Mouse (Mus musculus) liver, postnatal 0 days (tissue): ENCODE results near the gene Ano10. TPM values are rescaled to one million over a fixed set of nuclear protein-coding genes. Genes with fewer than 3 reads are reported as not detected.

Source experiments
- ATAC-seq: fragments of 200-750 bp; cut with Nextera tagmentation; 2 replicates; pipeline ENCODE4 v1.8.0; 2017; ENCODE audit warnings: mild to moderate bottlenecking, moderate library complexity
- DNase-seq: peaks from one replicate; pipeline ENCODE4 v3.0.0-alpha.2; 2016
- H3K27ac ChIP-seq: fragments of 300-500 bp; sonication (generic); 2 replicates; pipeline ENCODE4 v1.5.1; 2014; ENCODE audit warnings: antibody characterized with exemption, moderate library complexity, mild to moderate bottlenecking, low read depth
- H3K27me3 ChIP-seq: fragments of 300-500 bp; sonication (generic); 2 replicates; pipeline ENCODE4 v1.6.1; 2014; ENCODE audit warnings: low read length, control low read depth, mixed read lengths; ENCODE audit not compliant: insufficient read depth
- H3K36me3 ChIP-seq: fragments of 300-500 bp; sonication (generic); replicated peaks from 2 replicates; pipeline ENCODE4 v1.6.1; 2014; ENCODE audit warnings: mild to moderate bottlenecking, control low read depth, low read length, moderate library complexity, mixed read lengths; ENCODE audit not compliant: insufficient read depth
- H3K4me1 ChIP-seq: fragments of 300-500 bp; sonication (generic); 2 replicates; pipeline ENCODE4 v1.6.1; 2014; ENCODE audit warnings: antibody characterized with exemption, mild to moderate bottlenecking, control low read depth; ENCODE audit not compliant: insufficient read depth
- H3K4me2 ChIP-seq: fragments of 300-500 bp; sonication (generic); 2 replicates; pipeline ENCODE4 v1.6.1; 2014; ENCODE audit warnings: low read depth, mild to moderate bottlenecking, low read length, moderate library complexity, mixed read lengths
- H3K4me3 ChIP-seq: fragments of 300-500 bp; sonication (generic); 2 replicates; pipeline ENCODE4 v1.5.1; 2014; ENCODE audit warnings: low read depth, low read length
- H3K9ac ChIP-seq: fragments of 300-500 bp; sonication (generic); replicated peaks from 2 replicates; pipeline ENCODE4 v1.6.1; 2014; ENCODE audit warnings: mild to moderate bottlenecking, moderate library complexity
- H3K9me3 ChIP-seq: fragments of 300-500 bp; sonication (generic); 2 replicates; pipeline ENCODE4 v1.6.1; 2016; ENCODE audit warnings: mild to moderate bottlenecking, control low read depth, low read length, mixed read lengths
- CTCF ChIP-seq: sonication (generic); IDR thresholded peaks from 2 replicates; pipeline ENCODE4 v1.5.1; 2016; ENCODE audit warnings: antibody characterized with exemption, low read depth
- EP300 ChIP-seq: IDR thresholded peaks from 2 replicates; pipeline ENCODE4 v1.6.1; 2016; ENCODE audit warnings: antibody characterized with exemption, low read depth, mild to moderate bottlenecking
- WGBS: fragments of 180-500 bp; shearing (Covaris S2); extraction: QIAGEN DNeasy Blood & Tissue Kit; methylation state at CpG from one replicate; pipeline ENCODE4 v1.1.7; 2014; ENCODE audit not compliant: insufficient replicate concordance; 5-methylcytosine and 5-hydroxymethylcytosine counted together
- polyA plus RNA-seq: library from polyadenylated mRNA; unstranded; fragments of >200 nt; fragmentation: Nextera tagmentation; extraction: Ambion mirVana; gene quantifications from 2 replicates; pipeline ENCODE4 v1.2.1, GENCODE M21; 2015

Gene Ano10
- polyA plus RNA-seq, 1 experiment from 2014 or later, result 13.7 TPM

DNA sequence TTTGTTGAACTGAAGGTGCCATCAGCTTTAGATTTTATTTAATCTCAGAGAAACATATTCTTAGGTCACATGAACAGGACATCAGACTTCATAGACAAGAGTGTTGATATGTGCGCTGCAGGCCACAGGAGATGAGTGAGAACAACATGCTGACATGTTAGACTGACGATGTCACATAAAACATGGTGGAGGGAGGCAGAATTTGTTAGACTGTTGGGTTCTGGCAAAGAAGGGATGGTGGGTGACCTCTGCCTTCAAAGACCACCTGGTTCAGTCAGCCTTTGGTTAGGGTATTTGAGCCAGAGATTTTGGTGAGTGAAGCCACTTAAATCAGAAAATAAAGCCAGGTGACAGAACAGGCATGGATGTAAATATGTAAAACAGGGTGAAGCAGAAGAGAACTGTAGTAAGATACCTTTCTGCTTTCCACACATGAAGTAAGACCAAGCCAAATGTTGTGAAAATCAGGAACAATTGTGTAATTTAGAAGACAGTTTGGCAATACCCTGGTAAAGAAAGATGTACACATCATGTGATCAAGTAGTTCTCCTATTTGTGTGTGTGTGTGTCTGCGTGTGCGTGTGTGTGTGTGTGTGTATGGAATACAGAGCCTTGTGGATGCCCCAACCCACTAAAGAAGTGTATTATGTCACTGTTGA, 155.7 kb downstream of the Ano10 start:
- WGBS, result 74% methylated on average over 4 of the region's 4 CpGs
- peak; percentile 65 for ATAC-seq

GRCm38 (mm10) chr9:122137960-122138359, 156.3 kb downstream of the Ano10 start:
- H3K9ac ChIP-seq, result no peak overlapping the region
- H3K4me2 ChIP-seq, result no peak overlapping the region
- no peaks in the 10 kb centered on the region for H3K27me3 ChIP-seq
- no peak for ATAC-seq
- DNase-seq, result no peak
- 58% methylated on average over 1 of the region's 1 CpGs for WGBS
- H3K27ac ChIP-seq, result peak overlapping the region; percentile 7
- H3K36me3 ChIP-seq, result peaks cover 8% of the 10 kb centered on the region
- H3K9me3 ChIP-seq, result no peaks in the 10 kb centered on the region
- no peak for TF ChIP-seq CTCF
- no peak for TF ChIP-seq EP300
- no peak overlapping the region for H3K4me3 ChIP-seq
- peaks cover 38% of the 10 kb centered on the region for H3K4me1 ChIP-seq

More for the DNA sequence above, 155.7 kb downstream of the Ano10 start:
- Histone ChIP-seq H3K27ac (peak overlapping the region; percentile 7), H3K9me3 (no peaks in the 10 kb centered on the region), H3K27me3 (no peaks in the 10 kb centered on the region), H3K4me2 (no peak overlapping the region), H3K4me1 (peaks cover 41% of the 10 kb centered on the region), H3K36me3 (peaks cover 8% of the 10 kb centered on the region), H3K9ac (no peak overlapping the region), H3K4me3 (no peak overlapping the region)
- DNase-seq, result no peak
- TF ChIP-seq CTCF (no peak), EP300 (peak; percentile 69)

GRCm38 (mm10) chr9:122135885-122136170, 158.4 kb downstream of the Ano10 start:
- Histone ChIP-seq H3K36me3 (peaks cover 8% of the 10 kb centered on the region), H3K27me3 (no peaks in the 10 kb centered on the region), H3K27ac (no peak overlapping the region), H3K9me3 (no peaks in the 10 kb centered on the region), H3K9ac (no peak overlapping the region), H3K4me2 (no peak overlapping the region), H3K4me1 (peaks cover 40% of the 10 kb centered on the region), H3K4me3 (no peak overlapping the region)
- TF ChIP-seq CTCF (no peak), EP300 (no peak)
- DNase-seq (no peak), ATAC-seq (no peak)
- 73% methylated on average over 2 of the region's 2 CpGs for WGBS

DNA sequence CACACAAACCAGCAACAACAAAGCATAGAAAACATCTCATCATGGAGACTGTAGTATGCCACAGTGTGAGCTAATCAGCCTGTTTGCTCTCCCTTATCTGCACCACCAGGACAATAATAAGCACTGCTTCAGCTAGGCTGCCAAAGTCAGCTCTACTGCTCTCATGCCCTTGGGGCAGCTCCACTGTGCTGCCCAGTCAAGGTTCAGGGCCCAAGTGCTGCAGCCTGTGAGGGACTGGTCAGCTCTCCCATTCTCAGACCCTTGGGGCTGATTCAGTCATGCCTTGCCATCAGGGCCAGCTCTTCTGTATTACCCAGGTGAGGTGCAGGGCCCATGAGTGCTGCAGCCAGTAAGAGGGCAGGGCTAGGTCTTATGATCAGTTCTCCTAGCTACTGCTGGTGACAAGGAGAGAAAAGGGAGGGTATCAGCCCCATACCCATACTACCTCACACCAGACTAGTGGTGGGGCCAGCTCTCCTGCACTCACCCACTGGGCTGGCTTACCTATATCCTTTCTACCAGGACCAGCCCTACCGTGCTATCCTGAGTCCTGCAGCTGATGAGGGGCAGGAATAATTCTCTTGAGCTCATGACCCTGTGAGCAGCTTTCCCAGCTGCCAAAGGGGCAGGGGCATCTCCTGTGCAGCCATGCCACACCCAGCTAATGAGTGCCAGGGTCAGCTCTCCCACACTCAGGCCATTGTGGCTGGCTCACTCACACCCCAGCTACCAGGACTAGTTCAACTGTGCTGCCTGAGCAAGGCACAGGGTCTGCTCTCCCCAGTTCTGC, 158.9 kb downstream of the Ano10 start:
- no peak overlapping the region for H3K4me3 ChIP-seq
- DNase-seq (no peak), ATAC-seq (peak; percentile 30; the same call in 1 of the 2 replicates)
- TF ChIP-seq EP300 (no peak), CTCF (no peak)
- peaks cover 8% of the 10 kb centered on the region for H3K36me3 ChIP-seq
- no peak overlapping the region for H3K27ac ChIP-seq
- no peaks in the 10 kb centered on the region for H3K9me3 ChIP-seq
- H3K9ac ChIP-seq, result no peak overlapping the region
- H3K27me3 ChIP-seq, result no peaks in the 10 kb centered on the region
- WGBS, result 74% methylated on average over 1 of the region's 1 CpGs
- peaks cover 42% of the 10 kb centered on the region for H3K4me1 ChIP-seq
- no peak overlapping the region for H3K4me2 ChIP-seq

DNA sequence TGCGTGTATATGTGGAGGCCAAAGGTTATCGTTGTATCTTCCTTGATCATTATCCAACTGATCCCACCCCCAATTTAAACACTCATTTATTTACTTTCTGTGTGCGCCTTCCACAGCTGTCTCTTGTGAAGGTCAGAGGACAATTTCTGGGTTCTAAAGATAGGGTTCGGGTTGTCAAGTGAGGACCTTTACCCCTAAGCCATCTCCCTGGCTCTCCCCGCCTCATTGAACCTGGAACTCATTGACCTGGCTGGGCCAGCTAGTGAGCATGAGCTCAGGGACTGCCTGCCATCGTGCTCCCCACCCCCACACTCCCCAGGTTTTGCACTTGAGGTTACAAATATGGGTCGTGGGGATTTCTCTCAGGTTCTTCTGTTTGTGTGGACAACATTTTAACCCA, 162.1 kb downstream of the Ano10 start:
- DNase-seq (peak; percentile 56), ATAC-seq (peak; percentile 71)
- H3K36me3 ChIP-seq, result peaks cover 8% of the 10 kb centered on the region
- H3K9me3 ChIP-seq, result no peaks in the 10 kb centered on the region
- 53% methylated on average over 7 of the region's 7 CpGs for WGBS
- no peaks in the 10 kb centered on the region for H3K27me3 ChIP-seq
- TF ChIP-seq CTCF, result no peak
- TF ChIP-seq EP300, result no peak
- H3K9ac ChIP-seq, result no peak overlapping the region
- peaks cover 47% of the 10 kb centered on the region for H3K4me1 ChIP-seq
- H3K4me2 ChIP-seq, result no peak overlapping the region
- no peak overlapping the region for H3K4me3 ChIP-seq
- H3K27ac ChIP-seq, result peak overlapping the region; percentile 44; the same call in 1 of the 2 replicates

GRCm38 (mm10) chr9:122130666-122131065, 163.6 kb downstream of the Ano10 start:
- TF ChIP-seq EP300, result no peak
- TF ChIP-seq CTCF, result no peak
- Histone ChIP-seq H3K4me1 (peaks cover 51% of the 10 kb centered on the region), H3K36me3 (0 out of 2 replicates have a peak, but pooled peaks cover 5% of the 10 kb centered on the region), H3K9ac (no peak overlapping the region), H3K4me3 (no peak overlapping the region), H3K4me2 (no peak overlapping the region; the same call in 1 of the 2 replicates), H3K27ac (peak overlapping the region; percentile 13), H3K27me3 (no peaks in the 10 kb centered on the region), H3K9me3 (no peaks in the 10 kb centered on the region)
- 63% methylated on average over 3 of the region's 3 CpGs for WGBS
- DNase-seq (no peak), ATAC-seq (no peak)
